Mouse (Mus musculus): ENCODE measurements around the gene Efs.

GRCm38 (mm10) chr14:54961487-54961886, 35.6 kb upstream of the Efs start:
- TF ChIP-seq GATA1 (IDR thresholded peaks at IDR 0.05; ENCODE audit: borderline replicate concordance, low read length) (no peak), FLI1 (IDR thresholded peaks at IDR 0.05; ENCODE audit: low read length) (no peak)
